ENCODE assay signal across 9 mouse cellular contexts in the genomic region with DNA sequence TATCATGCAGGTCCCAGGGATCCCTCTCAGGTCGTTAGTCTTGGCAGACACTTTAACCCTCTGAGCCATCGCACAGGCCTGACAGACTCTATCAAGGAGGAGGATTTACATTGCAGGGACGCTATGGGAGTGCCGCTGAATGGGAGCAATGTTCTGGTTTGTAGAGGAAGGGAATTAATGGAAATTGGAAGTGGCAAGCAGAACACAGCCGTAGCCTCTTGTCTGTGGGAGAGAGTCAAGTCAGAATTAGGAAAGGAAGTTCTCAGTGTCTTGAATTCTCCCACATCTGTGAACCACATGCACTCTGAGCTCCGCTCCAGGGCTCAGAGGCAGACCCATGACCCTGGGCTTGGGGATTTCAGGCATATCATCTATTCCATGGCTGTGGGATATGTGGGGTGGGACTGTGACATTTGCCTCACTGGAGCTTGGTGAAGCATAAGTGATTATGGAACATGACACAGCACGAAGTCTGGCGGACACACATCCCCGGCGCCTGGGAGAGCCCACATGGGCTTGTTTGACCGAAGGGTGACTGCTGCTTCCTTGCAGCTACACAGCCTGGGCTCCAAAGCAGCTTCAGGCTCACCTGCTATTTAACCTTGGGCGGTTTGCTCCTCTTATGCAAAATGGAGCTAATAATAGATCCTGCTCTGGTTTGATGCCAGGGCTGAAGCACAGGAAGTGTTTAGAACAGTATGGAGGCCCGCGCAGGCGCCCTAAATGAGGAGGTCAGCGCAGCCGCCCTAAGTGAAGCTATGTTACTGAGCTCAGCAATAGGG.
DNase-seq lines count a peak whose midpoint lies in the region; ATAC-seq and TF ChIP-seq lines count a peak whose summit lies in the region.
"Had no signal": no experiment of that assay in that cellular context is flagged by ENCODE, and none has a peak within 500 bp of the region (broad histone marks: within the 10 kb centered on the region; RNA-seq: fewer than 3 reads in every experiment).

No protein-coding gene starts in this region.

- H3K4me1 ChIP-seq in ES-E14 (ENCODE audit: control insufficient read depth in 2 of 2, insufficient read depth in 2 of 2, low read length in 2 of 2, poor library complexity in 1 of 2): peaks cover 3 to 6% of the 10 kb centered on the region in 2 experiments; a peak in 3 of 4 replicates
- H3K4me1 ChIP-seq in heart, embryonic 14.5 days (ENCODE audit: control insufficient read depth in 2 of 2, insufficient read depth in 2 of 2, low read length in 2 of 2): peaks cover 11 to 14% of the 10 kb centered on the region in 2 experiments
- peaks cover 18% of the 10 kb centered on the region for H3K4me1 ChIP-seq in midbrain, embryonic 13.5 days (replicated peaks)

- H3K36me3 ChIP-seq in ES-E14 (ENCODE audit: control insufficient read depth, insufficient read depth, low read length, poor library complexity, severe bottlenecking): no peaks in the 10 kb centered on the region
- no peaks in the 10 kb centered on the region for H3K36me3 ChIP-seq in heart, embryonic 14.5 days (ENCODE audit: control insufficient read depth, insufficient read depth, low read length)
- H3K36me3 ChIP-seq in midbrain, embryonic 13.5 days: no peaks in the 10 kb centered on the region
- H3K36me3 ChIP-seq: forebrain, embryonic 12.5 days had no signal

- WGBS in heart, embryonic 14.5 days: 58% methylated on average over 17 of the region's 17 CpGs
- WGBS in midbrain, embryonic 13.5 days: 55% methylated on average over 17 of the region's 17 CpGs

- no peak overlapping the region for H3K27ac ChIP-seq in ES-E14 (ENCODE audit: insufficient read depth, low read depth, low read length, poor library complexity, severe bottlenecking)
- peak overlapping the region; percentile 15 to 81; a peak in 3 of 4 replicates for H3K27ac ChIP-seq in heart, embryonic 14.5 days (replicated peaks in 1 of 2; ENCODE audit: control insufficient read depth in 1 of 2, insufficient read depth in 1 of 2, low read depth in 2 of 2, low read length in 2 of 2)
- no peak overlapping the region; the same call in 1 of the 2 replicates for H3K27ac ChIP-seq in midbrain, embryonic 13.5 days
- H3K27ac ChIP-seq: forebrain, embryonic 12.5 days had no signal

- in situ Hi-C loops in ES-E14 (cut with MboI; ENCODE audit: low sequenced_read_pairs in 2 of 2, unreplicated experiment in 2 of 2): no loop called here

- H3K4me2 ChIP-seq in heart, embryonic 14.5 days (ENCODE audit: low read length): peak overlapping the region; percentile 21; the same call in 1 of the 2 replicates
- 0 out of 2 replicates have a peak overlapping the region, but pooled peaks have one; percentile 9 for H3K4me2 ChIP-seq in midbrain, embryonic 13.5 days (replicated peaks)
- H3K4me2 ChIP-seq: forebrain, embryonic 12.5 days had no signal

- H3K27me3 ChIP-seq in heart, embryonic 14.5 days (ENCODE audit: control insufficient read depth, insufficient read depth, low read length): no peaks in the 10 kb centered on the region
- peaks cover 18% of the 10 kb centered on the region for H3K27me3 ChIP-seq in midbrain, embryonic 13.5 days
- H3K27me3 ChIP-seq: forebrain, embryonic 12.5 days had no signal

- 0 out of 2 replicates have a peak, but pooled peaks have one; percentile 31 for ATAC-seq in heart, embryonic 14.5 days (ENCODE audit: insufficient number of reproducible peaks, insufficient read depth, low FRiP score, low read depth)
- ATAC-seq in midbrain, embryonic 13.5 days: peak; percentile 84

- H3K4me3 ChIP-seq in ES-E14 (ENCODE audit: insufficient read depth in 1 of 2, low read depth in 1 of 2, low read length in 2 of 2, poor library complexity in 1 of 2, severe bottlenecking in 1 of 2): peak overlapping the region; percentile 4 to 31; a peak in 3 of 4 replicates
- H3K4me3 ChIP-seq in heart, embryonic 14.5 days (ENCODE audit: control insufficient read depth in 1 of 2, insufficient read depth in 1 of 2, low read depth in 1 of 2, low read length in 2 of 2): no peak overlapping the region
- H3K4me3 ChIP-seq in midbrain, embryonic 13.5 days (replicated peaks): no peak overlapping the region
- H3K4me3 ChIP-seq: forebrain, embryonic 12.5 days had no signal

- DNase-seq in ES-E14 (ENCODE audit: low read depth, low spot score): peak; percentile 21
- peak; percentile 71 for DNase-seq in cerebellum, adult 9-11 months
- no peak for DNase-seq in spleen, postnatal 36 days (ENCODE audit: low spot score in 2 of 2)
- DNase-seq in right cerebral cortex, postnatal 36 days (ENCODE audit: low spot score in 2 of 2): no peak
- DNase-seq in ovary, postnatal 10 days (ENCODE audit: low spot score): no peak
- no peak for DNase-seq in kidney, postnatal 10 days

- H3K9me3 ChIP-seq in ES-E14 (ENCODE audit: control insufficient read depth, insufficient read depth, low read depth, low read length): no peaks in the 10 kb centered on the region
- no peaks in the 10 kb centered on the region for H3K9me3 ChIP-seq in heart, embryonic 14.5 days (ENCODE audit: control insufficient read depth, low read length)
- H3K9me3 ChIP-seq in midbrain, embryonic 13.5 days: no peaks in the 10 kb centered on the region
- H3K9me3 ChIP-seq: forebrain, embryonic 12.5 days had no signal

- H3K9ac ChIP-seq in ES-E14 (ENCODE audit: insufficient read depth, low read depth, low read length, poor library complexity, severe bottlenecking): no peak overlapping the region
- H3K9ac ChIP-seq in heart, embryonic 14.5 days (ENCODE audit: low read length): no peak overlapping the region
- H3K9ac ChIP-seq in midbrain, embryonic 13.5 days (replicated peaks): no peak overlapping the region
- H3K9ac ChIP-seq: forebrain, embryonic 12.5 days had no signal

TF ChIP-seq in ES-E14, 5 proteins besides CTCF, POLR2A, EP300 and RAD21:
- TF ChIP-seq ZNF384 (IDR thresholded peaks at IDR 0.05; ENCODE audit: low read depth, low read length) (no peak), MAFK (IDR thresholded peaks at IDR 0.05; ENCODE audit: insufficient read depth, low read depth, low read length) (no peak), CHD2 (IDR thresholded peaks at IDR 0.05; ENCODE audit: low read depth, low read length) (no peak), HCFC1 (IDR thresholded peaks at IDR 0.05; ENCODE audit: borderline replicate concordance, insufficient read depth, low read length) (no peak), ZC3H11A (IDR thresholded peaks at IDR 0.05; ENCODE audit: borderline replicate concordance, low read depth, low read length) (no peak)

Comparison
In these comparisons a context has a peak if more than half of its experiments do, and no peak if none do; other contexts are left out.
1. DNase-seq: peak in ES-E14 (single experiment) and cerebellum, adult 9-11 months (single experiment); none in spleen, postnatal 36 days (0 of 2), right cerebral cortex, postnatal 36 days (0 of 2), ovary, postnatal 10 days (single experiment) and kidney, postnatal 10 days (single experiment).
2. H3K27ac ChIP-seq: peak in heart, embryonic 14.5 days (2 of 2); none in ES-E14 (single experiment) and midbrain, embryonic 13.5 days (single experiment).
3. H3K4me3 ChIP-seq: peak in ES-E14 (2 of 2); none in heart, embryonic 14.5 days (0 of 2) and midbrain, embryonic 13.5 days (single experiment).